Mouse (Mus musculus): ENCODE results near the gene Clba1.

DNA sequence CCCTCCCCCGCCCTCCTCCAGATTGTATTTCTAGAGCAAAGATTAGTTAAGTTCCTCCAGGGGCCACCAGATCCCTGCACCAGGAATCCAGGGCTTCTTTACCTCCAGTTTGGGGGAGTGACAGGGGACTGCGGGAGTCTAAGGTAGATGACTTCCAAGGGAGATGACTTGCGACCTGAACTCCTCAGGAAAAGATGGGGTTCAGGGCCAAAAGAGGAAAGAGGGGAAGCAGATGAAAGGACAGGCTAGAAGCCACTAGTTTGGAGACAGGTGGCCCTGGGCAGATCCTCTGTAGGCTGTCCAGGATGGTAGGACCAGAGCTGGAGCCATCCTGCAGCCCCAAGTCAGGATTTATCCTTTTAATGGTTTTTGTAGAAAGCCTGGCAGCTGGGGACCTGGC is 5.8 kb upstream of the Clba1 start:
- TF ChIP-seq CTCF (IDR thresholded peaks at IDR 0.05; ENCODE audit: insufficient read depth, low read length) = no peak
- no peak for TF ChIP-seq POLR2A (IDR thresholded peaks at IDR 0.05; ENCODE audit: borderline replicate concordance, extremely low read depth, low read depth, low read length)

Measured in lung, adult 2 months (tissue).